In genomic region chrX:100618488-100618887, GRCm38 (mm10) we compare ENCODE assay signal across 17 mouse cellular contexts. TPM values are rescaled to one million over a fixed set of nuclear protein-coding genes. Genes with fewer than 3 reads are reported as not detected.
"Had no signal": no experiment of that assay in that cellular context is flagged by ENCODE, and none has a peak within 500 bp of the region (broad histone marks: within the 10 kb centered on the region; RNA-seq: fewer than 3 reads in every experiment).

No protein-coding gene starts in this region.

- H3K27me3 ChIP-seq: hindbrain, embryonic 15.5 days; neural tube, embryonic 12.5 days had no signal

- H3K36me3 ChIP-seq: hindbrain, embryonic 15.5 days; midbrain, embryonic 15.5 days had no signal

- DNase-seq: lung, embryonic 14.5 days; lung, postnatal 10 days; right cerebral cortex, postnatal 25 days; thymus, adult 18-20 months; thymus, postnatal 25 days had no signal

- ATAC-seq: liver, embryonic 12.5 days; midbrain, embryonic 15.5 days had no signal

- H3K4me2 ChIP-seq: hindbrain, embryonic 15.5 days; limb, embryonic 13.5 days; liver, embryonic 12.5 days; lung, embryonic 14.5 days; midbrain, embryonic 11.5 days; midbrain, embryonic 15.5 days; neural tube, embryonic 12.5 days had no signal

- H3K9me3 ChIP-seq: hindbrain, embryonic 15.5 days; limb, embryonic 13.5 days; liver, embryonic 12.5 days; megakaryocyte, embryonic 14.5 days; midbrain, embryonic 15.5 days; neural tube, embryonic 12.5 days had no signal

- H3K4me3 ChIP-seq: hindbrain, embryonic 15.5 days; layer of hippocampus, adult 2 months; limb, embryonic 13.5 days; liver, embryonic 12.5 days; megakaryocyte, embryonic 14.5 days; midbrain, embryonic 15.5 days; neural tube, embryonic 12.5 days had no signal

- H3K9ac ChIP-seq: hindbrain, embryonic 15.5 days; limb, embryonic 13.5 days; liver, embryonic 12.5 days; lung, embryonic 14.5 days; midbrain, embryonic 15.5 days; neural tube, embryonic 12.5 days had no signal

- H3K27ac ChIP-seq: hindbrain, embryonic 15.5 days; layer of hippocampus, adult 2 months; limb, embryonic 13.5 days; liver, embryonic 12.5 days; macrophage; midbrain, embryonic 15.5 days; neural tube, embryonic 12.5 days had no signal

- H3K4me1 ChIP-seq: hindbrain, embryonic 15.5 days; limb, embryonic 13.5 days; midbrain, embryonic 15.5 days; neural tube, embryonic 12.5 days had no signal

RNA-seq across cellular contexts. Expression of gene Arr3, which starts 13.2 kb away (rescaled TPM):
- polyA plus RNA-seq: limb, embryonic 13.5 days; liver, embryonic 12.5 days; liver, embryonic 16.5 days; lung, embryonic 14.5 days; macrophage; midbrain, embryonic 11.5 days; midbrain, embryonic 15.5 days; neural tube, embryonic 12.5 days; small intestine, adult 2 months; urinary bladder, adult 2 months had no signal

RNA-seq across cellular contexts. Expression of gene P2ry4, which starts 23.8 kb away (rescaled TPM):
- polyA plus RNA-seq: hindbrain, embryonic 15.5 days; limb, embryonic 13.5 days; lung, embryonic 14.5 days; macrophage; midbrain, embryonic 11.5 days; midbrain, embryonic 15.5 days; neural tube, embryonic 12.5 days had no signal

RNA-seq across cellular contexts. Expression of gene Awat1, which starts 46.4 kb away (rescaled TPM):
- polyA plus RNA-seq: hindbrain, embryonic 15.5 days; limb, embryonic 13.5 days; liver, embryonic 12.5 days; liver, embryonic 16.5 days; lung, embryonic 14.5 days; midbrain, embryonic 11.5 days; midbrain, embryonic 15.5 days; neural tube, embryonic 12.5 days; small intestine, adult 2 months; urinary bladder, adult 2 months had no signal
